Mouse (Mus musculus): Measurements from ENCODE around the gene Chrd. TPM values are rescaled to one million over a fixed set of nuclear protein-coding genes. Genes with fewer than 3 reads are reported as not detected.

Chrd gene
- polyA plus RNA-seq, 1 experiment from 2014 or later, result 9.1 TPM

Other genes starting within 250 kb of the Chrd start
- 82.4 and 88.0 TPM in 2 replicates for gene Eif2b5, start 234.3 kb upstream of the Chrd start, polyA plus RNA-seq (2014; fragmentation: Nextera tagmentation; extraction: Ambion mirVana)
- gene Dvl3, start 216.1 kb upstream of the Chrd start, polyA plus RNA-seq (2014; fragmentation: Nextera tagmentation; extraction: Ambion mirVana), result 26.5 and 30.8 TPM in 2 replicates
- 573 and 628 TPM in 2 replicates for gene Ap2m1, start 197.6 kb upstream of the Chrd start, polyA plus RNA-seq (2014; fragmentation: Nextera tagmentation; extraction: Ambion mirVana)
- 54.2 and 61.5 TPM in 2 replicates for gene Abcf3, start 184.6 kb upstream of the Chrd start, polyA plus RNA-seq (2014; fragmentation: Nextera tagmentation; extraction: Ambion mirVana)
- 2.2 and 3.1 TPM in 2 replicates for gene Vwa5b2, start 143.7 kb upstream of the Chrd start, polyA plus RNA-seq (2014; fragmentation: Nextera tagmentation; extraction: Ambion mirVana)
- 33.1 and 36.3 TPM in 2 replicates for gene Eef1akmt4, start 121.5 kb upstream of the Chrd start, polyA plus RNA-seq (2014; fragmentation: Nextera tagmentation; extraction: Ambion mirVana)
- 0.70 TPM in 1 of 2 replicates, not detected in the other for gene Gm49333, start 121.5 kb upstream of the Chrd start, polyA plus RNA-seq (2014; fragmentation: Nextera tagmentation; extraction: Ambion mirVana)
- gene Alg3, start 121.4 kb upstream of the Chrd start, polyA plus RNA-seq (2014; fragmentation: Nextera tagmentation; extraction: Ambion mirVana), result 40.2 and 40.6 TPM in 2 replicates
- gene Camk2n2, start 111.8 kb upstream of the Chrd start, polyA plus RNA-seq (2014; fragmentation: Nextera tagmentation; extraction: Ambion mirVana), result 2.1 and 3.0 TPM in 2 replicates
- gene Ece2, start 103.3 kb upstream of the Chrd start, polyA plus RNA-seq (2014; fragmentation: Nextera tagmentation; extraction: Ambion mirVana), result 3.3 and 5.0 TPM in 2 replicates
- gene Psmd2, start 81.5 kb upstream of the Chrd start, polyA plus RNA-seq (2014; fragmentation: Nextera tagmentation; extraction: Ambion mirVana), result 278 and 312 TPM in 2 replicates
- 153 and 157 TPM in 2 replicates for gene Eif4g1, start 64.8 kb upstream of the Chrd start, polyA plus RNA-seq (2014; fragmentation: Nextera tagmentation; extraction: Ambion mirVana)
- gene Fam131a, start 39.9 kb upstream of the Chrd start, polyA plus RNA-seq (2014; fragmentation: Nextera tagmentation; extraction: Ambion mirVana), result 10.9 and 11.2 TPM in 2 replicates
- gene Polr2h, start 15.5 kb upstream of the Chrd start, polyA plus RNA-seq (2014; fragmentation: Nextera tagmentation; extraction: Ambion mirVana), result 107 and 115 TPM in 2 replicates
- 11.9 and 13.3 TPM in 2 replicates for gene Clcn2, start 15.4 kb upstream of the Chrd start, polyA plus RNA-seq (2014; fragmentation: Nextera tagmentation; extraction: Ambion mirVana)
- 0.54 and 0.89 TPM in 2 replicates for gene Thpo, start 1.4 kb downstream of the Chrd start, polyA plus RNA-seq (2014; fragmentation: Nextera tagmentation; extraction: Ambion mirVana)